Mouse (Mus musculus) erythroblast, embryonic 14.5 days (primary cell): Measurements from ENCODE around the gene Ier5l. TPM values are rescaled to one million over a fixed set of nuclear protein-coding genes. Genes with fewer than 3 reads are reported as not detected.

Experiments used
- H3K27me3 ChIP-seq: 2 replicates; pipeline ENCODE4 v1.6.1; 2012; ENCODE audit warnings: inconsistent platforms; ENCODE audit not compliant: control insufficient read depth
- H3K36me3 ChIP-seq: 2 replicates; pipeline ENCODE4 v1.6.1; 2012; ENCODE audit warnings: mild to moderate bottlenecking, inconsistent platforms; ENCODE audit not compliant: control insufficient read depth
- H3K4me1 ChIP-seq: 2 replicates; pipeline ENCODE4 v1.6.1; 2012; ENCODE audit warnings: inconsistent platforms; ENCODE audit not compliant: control insufficient read depth
- H3K4me3 ChIP-seq: replicated peaks from 2 replicates; pipeline ENCODE3; 2012; ENCODE audit warnings: moderate library complexity, mild to moderate bottlenecking, inconsistent platforms
- H3K9me3 ChIP-seq: 2 replicates; pipeline ENCODE4 v1.6.1; 2012; ENCODE audit warnings: low read length, inconsistent platforms, mixed read lengths; ENCODE audit not compliant: control insufficient read depth
- GATA1 ChIP-seq: IDR thresholded peaks from 2 replicates; pipeline ENCODE4 v1.6.1; 2012; ENCODE audit warnings: low read length, inconsistent platforms, mixed read lengths
- TAL1 ChIP-seq: IDR thresholded peaks from 3 replicates; pipeline ENCODE4 v1.6.1; 2012; ENCODE audit warnings: low read length, inconsistent platforms, mixed read lengths
- polyA plus RNA-seq: library from polyadenylated mRNA; stranded (reverse); fragments of >175 nt; gene quantifications from 2 replicates; pipeline ENCODE4 v1.2.3, GENCODE M21; 2012

The Ier5l gene
- polyA plus RNA-seq, 1 experiment: 0.02 TPM

- peaks cover 100% of the 10 kb centered on the region for H3K36me3 ChIP-seq
- TF ChIP-seq GATA1: no peak
- TF ChIP-seq TAL1: no peak
- no peak overlapping the region for H3K4me3 ChIP-seq
- H3K9me3 ChIP-seq: no peaks in the 10 kb centered on the region
- peaks cover 33% of the 10 kb centered on the region for H3K4me1 ChIP-seq
- H3K27me3 ChIP-seq: no peaks in the 10 kb centered on the region; the same call in 1 of the 2 replicates
Measured at GRCm38 (mm10) chr2:30440211-30440700, 33.8 kb downstream of the Ier5l start.

- Histone ChIP-seq H3K27me3 (no peaks in the 10 kb centered on the region; the same call in 1 of the 2 replicates), H3K9me3 (no peaks in the 10 kb centered on the region), H3K36me3 (peaks cover 100% of the 10 kb centered on the region), H3K4me3 (no peak overlapping the region), H3K4me1 (peaks cover 39% of the 10 kb centered on the region)
- no peak for TF ChIP-seq GATA1
- TF ChIP-seq TAL1: no peak
Measured at GRCm38 (mm10) chr2:30439631-30440030, 34.4 kb downstream of the Ier5l start.

- H3K4me1 ChIP-seq: peaks cover 56% of the 10 kb centered on the region
Measured at GRCm38 (mm10) chr2:30437791-30438190, 36.2 kb downstream of the Ier5l start.

GRCm38 (mm10) chr2:30436809-30437208 is 37.2 kb downstream of the Ier5l start:
- Histone ChIP-seq H3K4me1 (peaks cover 58% of the 10 kb centered on the region), H3K4me3 (no peak overlapping the region), H3K27me3 (no peaks in the 10 kb centered on the region; the same call in 1 of the 2 replicates), H3K9me3 (no peaks in the 10 kb centered on the region; the same call in 1 of the 2 replicates), H3K36me3 (peaks cover 100% of the 10 kb centered on the region)
- no peak for TF ChIP-seq TAL1

More at GRCm38 (mm10) chr2:30437791-30438190, 36.2 kb downstream of the Ier5l start:
- Histone ChIP-seq H3K9me3 (no peaks in the 10 kb centered on the region; the same call in 1 of the 2 replicates), H3K27me3 (no peaks in the 10 kb centered on the region; the same call in 1 of the 2 replicates), H3K36me3 (peaks cover 100% of the 10 kb centered on the region), H3K4me3 (no peak overlapping the region)
- TF ChIP-seq GATA1: no peak
- no peak for TF ChIP-seq TAL1

GRCm38 (mm10) chr2:30436156-30436545 is 37.9 kb downstream of the Ier5l start:
- Histone ChIP-seq H3K9me3 (no peaks in the 10 kb centered on the region; the same call in 1 of the 2 replicates), H3K4me1 (peaks cover 62% of the 10 kb centered on the region), H3K27me3 (no peaks in the 10 kb centered on the region; the same call in 1 of the 2 replicates), H3K4me3 (no peak overlapping the region), H3K36me3 (peaks cover 100% of the 10 kb centered on the region)
- TF ChIP-seq GATA1 (no peak), TAL1 (no peak)

GRCm38 (mm10) chr2:30435326-30436155 is 38.5 kb downstream of the Ier5l start:
- Histone ChIP-seq H3K27me3 (no peaks in the 10 kb centered on the region; the same call in 1 of the 2 replicates), H3K4me3 (peak overlapping the region; percentile 31), H3K4me1 (peaks cover 62% of the 10 kb centered on the region), H3K36me3 (peaks cover 100% of the 10 kb centered on the region), H3K9me3 (no peaks in the 10 kb centered on the region; the same call in 1 of the 2 replicates)
- TF ChIP-seq GATA1: no peak
- TF ChIP-seq TAL1: no peak

- peaks cover 59% of the 10 kb centered on the region for H3K4me1 ChIP-seq
- H3K36me3 ChIP-seq: peaks cover 85% of the 10 kb centered on the region
- TF ChIP-seq GATA1: no peak
- no peak for TF ChIP-seq TAL1
- H3K4me3 ChIP-seq: no peak overlapping the region
- H3K27me3 ChIP-seq: no peaks in the 10 kb centered on the region
- no peaks in the 10 kb centered on the region; the same call in 1 of the 2 replicates for H3K9me3 ChIP-seq
Measured at GRCm38 (mm10) chr2:30429156-30429555, 44.9 kb downstream of the Ier5l start.

Other genes starting within 250 kb of the Ier5l start
- 0.56 TPM in 2 replicates for gene Lrrc8a, start 236.5 kb downstream of the Ier5l start, polyA plus RNA-seq
- gene Gm28035, start 233.7 kb downstream of the Ier5l start, polyA plus RNA-seq: not detected in 2 replicates
- 0.06 and 0.33 TPM in 2 replicates for gene Phyhd1, start 208.0 kb downstream of the Ier5l start, polyA plus RNA-seq
- gene Gm28038, start 193.2 kb downstream of the Ier5l start, polyA plus RNA-seq: not detected in 2 replicates
- gene Dolk, start 187.9 kb downstream of the Ier5l start, polyA plus RNA-seq: 0.12 and 0.17 TPM in 2 replicates
- gene Nup188, start 187.8 kb downstream of the Ier5l start, polyA plus RNA-seq: 10.7 and 13.0 TPM in 2 replicates
- 1.8 TPM in 2 replicates for gene Sh3glb2, start 114.9 kb downstream of the Ier5l start, polyA plus RNA-seq
- 0.95 and 1.2 TPM in 2 replicates for gene Miga2, start 110.0 kb downstream of the Ier5l start, polyA plus RNA-seq
- 2.2 and 2.6 TPM in 2 replicates for gene Dolpp1, start 82.0 kb downstream of the Ier5l start, polyA plus RNA-seq
- gene Crat, start 58.4 kb downstream of the Ier5l start, polyA plus RNA-seq: 15.6 and 20.5 TPM in 2 replicates
- gene Ptpa, start 58.2 kb downstream of the Ier5l start, polyA plus RNA-seq: 150 and 192 TPM in 2 replicates
- gene Cstad, start 120.8 kb upstream of the Ier5l start, polyA plus RNA-seq: not detected in 2 replicates